Mouse (Mus musculus) fat pad, adult 2 months (tissue): ENCODE measurements around the gene Gnmt.

Source experiments
- DNase-seq: peaks from one replicate; pipeline ENCODE4 v3.0.0-alpha.2; 2011; ENCODE audit warnings: low read depth, low spot score; ENCODE audit errors: extremely low read depth

Gene Gnmt

GRCm38 (mm10) chr17:46703971-46704886 is 24.7 kb downstream of the Gnmt start:
- no peak for DNase-seq

- no peak for DNase-seq
Observed at GRCm38 (mm10) chr17:46702506-46702905, 26.5 kb downstream of the Gnmt start.

GRCm38 (mm10) chr17:46702100-46702499 is 26.9 kb downstream of the Gnmt start:
- no peak for DNase-seq

DNA sequence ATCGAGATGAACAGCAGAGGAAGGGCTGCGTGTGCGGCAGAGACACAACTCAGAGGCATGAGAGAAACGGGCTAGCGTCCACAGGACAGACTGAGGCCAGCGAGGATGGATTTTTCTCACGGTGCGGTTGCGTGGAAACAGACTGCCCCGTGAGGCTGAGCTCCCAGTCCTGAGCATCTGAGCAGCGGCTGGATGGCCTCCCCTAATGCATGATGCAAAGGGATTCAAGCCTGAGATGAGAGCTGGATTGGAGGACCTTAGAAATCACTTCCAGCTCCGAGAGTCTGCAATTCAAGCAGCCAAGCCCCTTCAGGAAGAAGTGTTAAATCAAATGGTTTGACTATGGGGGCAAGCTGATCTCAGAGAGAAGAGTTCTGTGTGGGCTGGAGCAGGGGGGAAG is 27.5 kb downstream of the Gnmt start:
- no peak for DNase-seq

- no peak for DNase-seq
Observed at GRCm38 (mm10) chr17:46699912-46700311, 29.1 kb downstream of the Gnmt start.

GRCm38 (mm10) chr17:46699245-46699644 is 29.7 kb downstream of the Gnmt start:
- DNase-seq: no peak

DNA sequence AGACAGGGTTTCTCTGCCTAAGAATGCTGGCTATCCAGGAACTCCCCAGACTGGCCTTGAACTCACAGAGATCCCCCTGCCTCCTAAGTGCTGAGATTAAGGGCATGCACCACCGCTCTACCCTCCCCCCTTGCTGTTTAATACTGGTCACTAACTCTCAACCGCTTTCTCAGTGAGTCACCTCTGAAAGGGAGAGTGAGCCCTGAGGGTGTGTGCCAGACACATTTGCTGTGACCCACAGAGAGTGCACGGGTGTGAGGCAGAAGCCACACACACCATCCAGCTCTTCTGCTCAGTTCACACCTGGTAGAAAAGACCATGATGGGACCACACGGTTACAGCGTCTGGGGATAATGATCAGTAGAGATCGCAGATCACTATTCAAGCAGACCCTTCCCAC is 30.5 kb downstream of the Gnmt start:
- DNase-seq: no peak

DNA sequence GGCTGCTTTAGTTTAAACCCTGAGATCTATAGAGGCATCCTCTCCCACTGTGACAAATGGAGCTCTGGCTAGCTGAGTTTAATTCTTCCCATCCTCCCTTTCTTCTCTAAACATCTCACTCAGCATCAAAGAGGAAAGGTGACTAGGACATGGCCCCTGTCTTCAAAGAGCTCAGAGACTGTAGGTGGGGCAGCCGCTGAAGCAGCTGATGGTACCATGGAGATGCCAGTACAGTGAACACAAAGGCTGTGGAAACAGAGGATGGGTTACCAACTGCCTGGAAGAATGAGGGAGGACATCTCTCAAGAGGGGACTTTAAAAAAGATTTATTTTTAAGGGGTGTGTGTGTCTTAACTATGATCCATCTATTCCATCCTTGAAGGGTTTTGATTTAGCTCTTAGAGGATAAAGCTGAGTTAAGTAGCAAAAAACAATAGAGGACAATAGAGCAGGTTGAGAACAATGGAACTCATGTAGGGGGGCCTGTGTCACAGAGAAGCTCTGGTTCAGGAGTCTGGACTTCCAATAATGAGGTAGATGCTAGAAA is 34.4 kb downstream of the Gnmt start:
- DNase-seq: no peak

- no peak for DNase-seq
Observed at GRCm38 (mm10) chr17:46691390-46691789, 37.6 kb downstream of the Gnmt start.

DNA sequence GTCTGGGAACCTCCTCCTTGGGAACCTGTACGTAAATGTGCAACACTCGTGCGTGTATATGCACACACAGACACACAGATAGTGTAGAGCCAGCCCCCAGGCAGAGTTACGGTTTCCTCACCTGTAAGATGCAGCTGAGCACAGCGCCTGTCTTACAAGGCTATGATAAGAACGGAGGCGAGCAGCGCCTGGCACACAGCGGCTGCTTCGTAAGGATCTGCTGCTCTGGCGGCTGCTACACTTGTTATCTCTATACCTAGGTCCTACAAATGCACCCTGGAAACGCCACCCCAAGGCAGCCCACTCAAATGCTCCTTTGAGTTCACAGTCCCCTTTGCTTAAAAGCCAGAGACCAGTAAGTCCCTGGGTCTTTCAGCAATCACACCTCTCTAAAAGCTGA is 38.3 kb downstream of the Gnmt start:
- DNase-seq: no peak

- no peak for DNase-seq
Observed at GRCm38 (mm10) chr17:46685913-46686312, 43.1 kb downstream of the Gnmt start.

DNA sequence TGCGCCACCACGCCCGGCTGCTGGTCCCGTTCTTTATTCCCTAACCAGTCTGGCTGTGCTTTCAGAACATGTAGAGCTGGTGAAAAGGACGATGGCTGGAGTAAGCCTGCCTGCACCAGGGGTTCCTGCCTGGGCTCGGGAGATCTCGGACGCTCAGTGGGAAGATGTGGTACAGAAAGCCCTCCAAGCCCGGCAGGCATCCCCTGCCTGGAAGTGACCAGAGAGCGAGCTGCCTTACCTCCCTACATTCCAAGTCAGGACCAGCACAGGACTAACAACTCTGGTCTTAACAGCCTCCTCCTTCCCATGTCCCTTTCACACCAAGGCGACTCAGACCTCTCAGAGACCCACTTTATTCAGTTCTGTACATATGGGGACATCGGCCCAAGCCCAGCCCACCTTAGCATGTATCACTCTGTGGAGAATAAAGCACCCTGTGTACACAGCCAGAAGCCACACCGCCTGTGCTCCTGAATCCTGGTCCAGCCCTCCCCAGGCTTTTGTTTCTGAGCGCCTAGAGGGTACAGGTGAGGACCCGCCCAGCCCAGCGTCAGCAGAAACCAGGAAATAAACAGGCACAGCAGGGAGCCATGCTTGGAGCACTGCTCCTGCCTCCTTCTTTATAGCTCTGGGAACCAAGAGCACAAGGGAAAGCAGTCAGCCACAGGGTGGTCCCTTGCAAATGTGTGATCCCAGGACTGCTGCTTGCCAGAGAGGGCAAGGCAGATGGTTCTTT is 46.1 kb downstream of the Gnmt start:
- DNase-seq: no peak

DNA sequence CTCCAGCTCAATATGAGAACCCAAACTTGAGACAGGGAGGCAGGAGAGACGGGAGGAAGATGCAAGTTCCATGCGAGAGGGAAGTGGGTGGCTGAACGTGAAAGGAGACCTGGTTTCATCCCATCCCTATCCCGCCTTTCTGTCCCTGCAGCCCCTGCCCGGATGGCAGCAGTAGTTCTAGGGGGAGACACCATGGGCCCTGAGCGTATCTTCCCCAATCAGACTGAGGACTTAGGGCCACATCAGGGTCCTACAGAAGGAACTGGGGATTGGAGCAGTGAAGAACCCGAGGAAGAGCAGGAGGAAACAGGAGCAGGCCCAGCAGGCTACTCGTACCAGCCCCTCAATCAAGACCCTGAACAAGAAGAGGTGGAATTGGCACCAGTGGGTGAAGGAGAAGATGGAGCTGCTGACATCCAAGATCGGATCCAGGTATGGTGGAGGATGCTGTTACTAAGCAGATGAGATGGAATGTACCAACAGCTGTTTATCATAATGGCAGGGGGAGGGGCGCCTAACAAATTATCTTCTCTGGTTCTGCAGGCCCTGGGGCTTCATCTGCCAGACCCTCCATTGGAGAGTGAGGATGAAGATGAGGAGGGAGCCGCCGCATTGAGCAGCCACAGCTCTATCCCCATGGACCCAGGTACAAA is 47.4 kb downstream of the Gnmt start:
- no peak for DNase-seq

- peak; percentile 68 for DNase-seq
Observed at GRCm38 (mm10) chr17:46680760-46681373, 48.1 kb downstream of the Gnmt start, which contains the start of gene Klhdc3. TSS of gene Klhdc3 (minus strand) at chr17:46680914.

GRCm38 (mm10) chr17:46679843-46680759 is 48.9 kb downstream of the Gnmt start:
- no peak for DNase-seq

DNA sequence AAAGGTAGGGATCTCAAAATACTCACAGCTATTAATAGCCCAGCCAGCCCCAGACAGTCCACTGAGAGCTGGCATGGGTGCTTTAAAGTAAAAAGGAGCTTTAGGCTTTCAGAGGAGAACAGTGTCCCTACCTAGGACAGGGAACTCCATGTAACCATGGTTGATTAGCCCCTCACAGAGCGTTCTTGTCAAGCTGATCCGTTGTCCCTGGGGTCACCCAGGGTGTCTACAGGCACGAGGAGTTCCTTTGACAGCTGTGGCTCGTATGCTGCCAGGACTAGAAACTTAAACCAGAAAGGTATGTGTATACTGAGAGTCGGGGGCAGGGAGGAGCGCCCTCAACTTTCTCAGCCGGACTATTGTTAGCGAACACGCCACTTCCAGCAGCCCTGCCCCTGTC is 50.1 kb downstream of the Gnmt start:
- no peak for DNase-seq

DNA sequence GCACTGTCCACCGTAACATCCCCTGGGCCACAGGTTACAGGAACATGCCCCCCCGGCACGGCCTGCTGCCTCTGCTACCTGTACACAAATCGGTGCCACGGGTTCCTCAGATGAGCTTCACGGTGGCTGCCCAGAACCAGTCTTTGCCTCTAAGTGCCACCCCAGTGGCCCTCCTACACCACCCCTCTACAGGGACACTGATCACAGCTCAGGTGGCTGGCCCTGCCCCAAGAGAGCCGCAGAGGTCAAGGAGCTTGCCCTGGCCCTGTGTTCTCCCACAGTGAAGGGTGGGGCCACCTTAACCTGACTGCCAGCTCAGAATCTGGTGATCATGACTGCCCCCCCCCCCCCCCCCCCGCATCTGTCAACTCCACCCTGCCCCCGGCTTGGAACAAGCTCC is 50.6 kb downstream of the Gnmt start, which contains the start of gene Mea1:
Gene Mea1, plus strand, starts transcription at position 378 of the 400 bp plus-strand sequence.
- DNase-seq: no peak
